Mouse (Mus musculus) embryonic facial prominence, embryonic 15.5 days (tissue): Measurements from ENCODE around the gene Trp53tg5. TPM values are rescaled to one million over a fixed set of nuclear protein-coding genes. Genes with fewer than 3 reads are reported as not detected.

Experiments used
- ATAC-seq: fragments of 200-750 bp; cut with Nextera tagmentation; 2 replicates; pipeline ENCODE4 v1.8.0; 2017; ENCODE audit warnings: low read depth, moderate TSS enrichment; ENCODE audit not compliant: insufficient number of reproducible peaks, low FRiP score, low TSS enrichment
- H3K27ac ChIP-seq: fragments of 300-500 bp; sonication (generic); replicated peaks from 2 replicates; pipeline ENCODE4 v1.5.1; 2015; ENCODE audit warnings: mild to moderate bottlenecking, inconsistent platforms
- H3K27me3 ChIP-seq: fragments of 300-500 bp; sonication (generic); 2 replicates; pipeline ENCODE4 v1.6.1; 2015; ENCODE audit warnings: inconsistent platforms
- H3K36me3 ChIP-seq: fragments of 300-500 bp; sonication (generic); 2 replicates; pipeline ENCODE4 v1.6.1; 2015; ENCODE audit warnings: mild to moderate bottlenecking, inconsistent platforms
- H3K4me1 ChIP-seq: fragments of 300-500 bp; sonication (generic); 2 replicates; pipeline ENCODE4 v1.6.1; 2015; ENCODE audit warnings: inconsistent platforms
- H3K4me2 ChIP-seq: fragments of 300-500 bp; sonication (generic); replicated peaks from 2 replicates; pipeline ENCODE4 v1.6.1; 2015; ENCODE audit warnings: mild to moderate bottlenecking, inconsistent platforms
- H3K4me3 ChIP-seq: fragments of 300-500 bp; sonication (generic); replicated peaks from 2 replicates; pipeline ENCODE4 v1.5.1; 2015; ENCODE audit warnings: mild to moderate bottlenecking, inconsistent platforms
- H3K9ac ChIP-seq: fragments of 300-500 bp; sonication (generic); 2 replicates; pipeline ENCODE4 v1.6.1; 2015; ENCODE audit warnings: inconsistent platforms
- H3K9me3 ChIP-seq: fragments of 300-500 bp; sonication (generic); replicated peaks from 2 replicates; pipeline ENCODE4 v1.6.1; 2016; ENCODE audit warnings: inconsistent platforms
- WGBS: fragments of 180-500 bp; shearing (Covaris S2); methylation state at CpG from one replicate; pipeline ENCODE4 v1.1.7; 2015; 5-methylcytosine and 5-hydroxymethylcytosine counted together
- polyA plus RNA-seq: library from polyadenylated mRNA; unstranded; fragments of >200 nt; fragmentation: Nextera tagmentation; extraction: Ambion mirVana; gene quantifications from 2 replicates; pipeline ENCODE4 v1.2.1, GENCODE M21; 2015

The Trp53tg5 gene
- polyA plus RNA-seq, 1 experiment from 2014 or later: not detected

GRCm38 (mm10) chr2:164456864-164457300 lies 16.6 kb downstream of the Trp53tg5 start, which contains the start of gene Sys1:
Gene Sys1 (plus strand): TSS chr2:164456964.
- peak within 1 kb of the TSS; percentile 21; the same call in 1 of the 2 replicates for H3K9ac ChIP-seq

GRCm38 (mm10) chr2:164456413-164456812 lies 17.1 kb downstream of the Trp53tg5 start:
- Histone ChIP-seq H3K4me1 (peaks cover 47% of the 10 kb centered on the region), H3K27ac (no peak overlapping the region), H3K4me3 (no peak overlapping the region)

More at GRCm38 (mm10) chr2:164456864-164457300, 16.6 kb downstream of the Trp53tg5 start, which contains the start of gene Sys1:
- no peaks in the 10 kb centered on the region for H3K36me3 ChIP-seq
- H3K27ac ChIP-seq: no peak within 1 kb of the TSS
- H3K4me2 ChIP-seq: peak within 1 kb of the TSS; percentile 38
- H3K27me3 ChIP-seq: no peaks in the 10 kb centered on the region
- H3K9me3 ChIP-seq: no peaks in the 10 kb centered on the region
- H3K4me3 ChIP-seq: peak within 1 kb of the TSS; percentile 26
- no peak for ATAC-seq
- 7% methylated on average over 7 of the region's 7 CpGs for WGBS
- H3K4me1 ChIP-seq: peaks cover 48% of the 10 kb centered on the region

GRCm38 (mm10) chr2:164455421-164456190 lies 17.9 kb downstream of the Trp53tg5 start:
- H3K36me3 ChIP-seq: no peaks in the 10 kb centered on the region
- no peak overlapping the region for H3K27ac ChIP-seq
- no peaks in the 10 kb centered on the region for H3K9me3 ChIP-seq
- no peak overlapping the region for H3K4me3 ChIP-seq
- H3K4me1 ChIP-seq: peaks cover 47% of the 10 kb centered on the region
- WGBS: 47% methylated on average over 6 of the region's 6 CpGs
- H3K27me3 ChIP-seq: no peaks in the 10 kb centered on the region
- H3K9ac ChIP-seq: no peak overlapping the region
- no peak for ATAC-seq
- no peak overlapping the region for H3K4me2 ChIP-seq

More at GRCm38 (mm10) chr2:164456413-164456812, 17.1 kb downstream of the Trp53tg5 start:
- H3K9ac ChIP-seq: no peak overlapping the region
- H3K27me3 ChIP-seq: no peaks in the 10 kb centered on the region
- H3K9me3 ChIP-seq: no peaks in the 10 kb centered on the region
- H3K4me2 ChIP-seq: 0 out of 2 replicates have a peak overlapping the region, but pooled peaks have one; percentile 38
- ATAC-seq: no peak
- 85% methylated on average over 1 of the region's 1 CpGs for WGBS
- H3K36me3 ChIP-seq: no peaks in the 10 kb centered on the region

- Histone ChIP-seq H3K4me2 (no peak overlapping the region), H3K9ac (no peak overlapping the region), H3K27ac (no peak overlapping the region), H3K9me3 (no peaks in the 10 kb centered on the region), H3K36me3 (no peaks in the 10 kb centered on the region), H3K4me1 (peaks cover 47% of the 10 kb centered on the region), H3K4me3 (no peak overlapping the region), H3K27me3 (no peaks in the 10 kb centered on the region)
- ATAC-seq: no peak
- 61% methylated on average over 10 of the region's 10 CpGs for WGBS
Observed at GRCm38 (mm10) chr2:164454846-164455245, 18.7 kb downstream of the Trp53tg5 start.

- H3K9ac ChIP-seq: no peak overlapping the region
- no peak overlapping the region for H3K4me3 ChIP-seq
- H3K4me2 ChIP-seq: no peak overlapping the region
- no peak for ATAC-seq
- peaks cover 47% of the 10 kb centered on the region for H3K4me1 ChIP-seq
- H3K9me3 ChIP-seq: no peaks in the 10 kb centered on the region
- H3K27ac ChIP-seq: no peak overlapping the region
- H3K27me3 ChIP-seq: no peaks in the 10 kb centered on the region
- no peaks in the 10 kb centered on the region for H3K36me3 ChIP-seq
- WGBS: 58% methylated on average over 7 of the region's 7 CpGs
Observed at GRCm38 (mm10) chr2:164453887-164454500, 19.5 kb downstream of the Trp53tg5 start.

GRCm38 (mm10) chr2:164453047-164453757 lies 20.3 kb downstream of the Trp53tg5 start:
- Histone ChIP-seq H3K36me3 (no peaks in the 10 kb centered on the region), H3K4me3 (no peak overlapping the region), H3K27me3 (no peaks in the 10 kb centered on the region), H3K4me1 (peaks cover 52% of the 10 kb centered on the region), H3K9ac (no peak overlapping the region), H3K9me3 (no peaks in the 10 kb centered on the region), H3K4me2 (no peak overlapping the region), H3K27ac (no peak overlapping the region)
- ATAC-seq: no peak
- WGBS: 71% methylated on average over 14 of the region's 14 CpGs

GRCm38 (mm10) chr2:164452000-164452676 lies 21.4 kb downstream of the Trp53tg5 start:
- no peaks in the 10 kb centered on the region for H3K36me3 ChIP-seq
- H3K4me2 ChIP-seq: no peak overlapping the region
- H3K9ac ChIP-seq: no peak overlapping the region
- peak; percentile 49; the same call in 1 of the 2 replicates for ATAC-seq
- no peak overlapping the region for H3K4me3 ChIP-seq
- H3K27ac ChIP-seq: peak overlapping the region; percentile 55; the same call in 1 of the 2 replicates
- peaks cover 52% of the 10 kb centered on the region for H3K4me1 ChIP-seq
- no peaks in the 10 kb centered on the region for H3K9me3 ChIP-seq
- no peaks in the 10 kb centered on the region for H3K27me3 ChIP-seq
- 29% methylated on average over 13 of the region's 13 CpGs for WGBS

- WGBS: 80% methylated on average over 14 of the region's 14 CpGs
- Histone ChIP-seq H3K27me3 (no peaks in the 10 kb centered on the region), H3K4me1 (peaks cover 25% of the 10 kb centered on the region), H3K27ac (peak overlapping the region; percentile 61; the same call in 1 of the 2 replicates), H3K9me3 (no peaks in the 10 kb centered on the region), H3K36me3 (no peaks in the 10 kb centered on the region), H3K4me2 (no peak overlapping the region), H3K9ac (no peak overlapping the region), H3K4me3 (no peak overlapping the region)
- ATAC-seq: peak; percentile 58
Observed at GRCm38 (mm10) chr2:164449341-164450042, 24.0 kb downstream of the Trp53tg5 start.

GRCm38 (mm10) chr2:164448921-164449320 lies 24.6 kb downstream of the Trp53tg5 start:
- Histone ChIP-seq H3K4me2 (no peak overlapping the region), H3K9me3 (no peaks in the 10 kb centered on the region), H3K27ac (peak overlapping the region; percentile 61; the same call in 1 of the 2 replicates), H3K4me1 (peaks cover 23% of the 10 kb centered on the region), H3K27me3 (no peaks in the 10 kb centered on the region), H3K9ac (no peak overlapping the region; the same call in 1 of the 2 replicates), H3K4me3 (no peak overlapping the region), H3K36me3 (no peaks in the 10 kb centered on the region)
- ATAC-seq: 0 out of 2 replicates have a peak, but pooled peaks have one; percentile 30
- 43% methylated on average over 5 of the region's 5 CpGs for WGBS

GRCm38 (mm10) chr2:164448140-164448539 lies 25.4 kb downstream of the Trp53tg5 start:
- Histone ChIP-seq H3K36me3 (no peaks in the 10 kb centered on the region), H3K4me2 (no peak overlapping the region)
- WGBS: 70% methylated on average over 1 of the region's 1 CpGs

More at GRCm38 (mm10) chr2:164448140-164448539, 25.4 kb downstream of the Trp53tg5 start:
- H3K27me3 ChIP-seq: no peaks in the 10 kb centered on the region
- H3K4me3 ChIP-seq: no peak overlapping the region
- H3K9ac ChIP-seq: no peak overlapping the region
- no peak overlapping the region for H3K27ac ChIP-seq
- peaks cover 28% of the 10 kb centered on the region for H3K4me1 ChIP-seq
- no peak for ATAC-seq
- no peaks in the 10 kb centered on the region for H3K9me3 ChIP-seq
